Mouse (Mus musculus): ENCODE measurements around the gene Rassf6.
"Not testable (repeated sequence)": the region's sequence is repeated elsewhere in the genome, so short reads cannot be mapped to it uniquely, and the experiment has no call there.

Gene Rassf6

GRCm38 (mm10) chr5:90624708-90625425 is 15.6 kb downstream of the Rassf6 start:
- DNase-seq (ENCODE audit: low read depth), result no peak

- DNase-seq (ENCODE audit: low read depth), result no peak
Observed at GRCm38 (mm10) chr5:90623209-90623608, 17.2 kb downstream of the Rassf6 start.

GRCm38 (mm10) chr5:90621726-90622125 is 18.7 kb downstream of the Rassf6 start:
- no peak for DNase-seq (ENCODE audit: low read depth)

- DNase-seq (ENCODE audit: low read depth), result no peak
Observed at GRCm38 (mm10) chr5:90621316-90621715, 19.1 kb downstream of the Rassf6 start.

- no peak for DNase-seq (ENCODE audit: low read depth)
Observed at GRCm38 (mm10) chr5:90617859-90618258, 22.6 kb downstream of the Rassf6 start.

GRCm38 (mm10) chr5:90612751-90613150 is 27.7 kb downstream of the Rassf6 start:
- not testable (repeated sequence) for DNase-seq (ENCODE audit: low read depth)

GRCm38 (mm10) chr5:90611996-90612611 is 28.4 kb downstream of the Rassf6 start:
- no peak for DNase-seq (ENCODE audit: low read depth)

- no peak for DNase-seq (ENCODE audit: low read depth)
Observed at GRCm38 (mm10) chr5:90611388-90611787, 29.1 kb downstream of the Rassf6 start.

- DNase-seq (ENCODE audit: low read depth), result no peak
Observed at GRCm38 (mm10) chr5:90608906-90609305, 31.6 kb downstream of the Rassf6 start.

GRCm38 (mm10) chr5:90603407-90603923 is 37.0 kb downstream of the Rassf6 start:
- no peak for DNase-seq (ENCODE audit: low read depth)

- no peak for DNase-seq (ENCODE audit: low read depth)
Observed at GRCm38 (mm10) chr5:90601469-90601868, 39.0 kb downstream of the Rassf6 start.

- no peak for DNase-seq (ENCODE audit: low read depth)
Observed at GRCm38 (mm10) chr5:90596155-90596554, 44.3 kb downstream of the Rassf6 start.

GRCm38 (mm10) chr5:90594945-90595344 is 45.5 kb downstream of the Rassf6 start:
- DNase-seq (ENCODE audit: low read depth), result peak; percentile 52

- no peak for DNase-seq (ENCODE audit: low read depth)
Observed at GRCm38 (mm10) chr5:90591936-90592335, 48.5 kb downstream of the Rassf6 start.

- no peak for DNase-seq (ENCODE audit: low read depth)
Observed at GRCm38 (mm10) chr5:90590676-90591075, 49.8 kb downstream of the Rassf6 start.

- DNase-seq (ENCODE audit: low read depth), result peak; percentile 60
Observed at GRCm38 (mm10) chr5:90588708-90589595, 51.5 kb downstream of the Rassf6 start.

GRCm38 (mm10) chr5:90588104-90588503 is 52.4 kb downstream of the Rassf6 start:
- no peak for DNase-seq (ENCODE audit: low read depth)

GRCm38 (mm10) chr5:90586511-90586910 is 53.9 kb downstream of the Rassf6 start:
- DNase-seq (ENCODE audit: low read depth), result no peak

- DNase-seq (ENCODE audit: low read depth), result no peak
Observed at GRCm38 (mm10) chr5:90584799-90585198, 55.7 kb downstream of the Rassf6 start.

- no peak for DNase-seq (ENCODE audit: low read depth)
Observed at GRCm38 (mm10) chr5:90582179-90582578, 58.3 kb downstream of the Rassf6 start.

GRCm38 (mm10) chr5:90579556-90579955 is 60.9 kb downstream of the Rassf6 start:
- DNase-seq (ENCODE audit: low read depth), result no peak

- no peak for DNase-seq (ENCODE audit: low read depth)
Observed at GRCm38 (mm10) chr5:90577751-90578150, 62.7 kb downstream of the Rassf6 start.
